Mouse (Mus musculus): ENCODE results near the gene 4930438A08Rik. TPM values are rescaled to one million over a fixed set of nuclear protein-coding genes. Genes with fewer than 3 reads are reported as not detected.

Gene 4930438A08Rik
- polyA plus RNA-seq, 1 experiment, result 0.04 TPM

- no peak for DNase-seq (ENCODE audit: low spot score)
These were observed 49.2 kb downstream of the 4930438A08Rik start for GRCm38 (mm10) chr11:58323570-58324340.

GRCm38 (mm10) chr11:58324614-58325229, 50.1 kb downstream of the 4930438A08Rik start:
- no peak for DNase-seq (ENCODE audit: low spot score)

GRCm38 (mm10) chr11:58326781-58327180, 52.2 kb downstream of the 4930438A08Rik start:
- DNase-seq (ENCODE audit: low spot score), result no peak

GRCm38 (mm10) chr11:58329906-58330275, 55.3 kb downstream of the 4930438A08Rik start:
- no peak for DNase-seq (ENCODE audit: low spot score)

- DNase-seq (ENCODE audit: low spot score), result peak; percentile 73
These were observed 55.9 kb downstream of the 4930438A08Rik start, which contains the start of the genes Zfp672 and Sh3bp5l for GRCm38 (mm10) chr11:58330276-58331148. Zfp672 (minus strand) TSS chr11:58330339. Sh3bp5l (plus strand) TSS chr11:58330724.

GRCm38 (mm10) chr11:58331149-58331495, 56.5 kb downstream of the 4930438A08Rik start:
- no peak for DNase-seq (ENCODE audit: low spot score)

- DNase-seq (ENCODE audit: low spot score), result no peak
These were observed 56.9 kb downstream of the 4930438A08Rik start for GRCm38 (mm10) chr11:58331546-58331945.

- DNase-seq (ENCODE audit: low spot score), result no peak
These were observed 60.1 kb downstream of the 4930438A08Rik start for GRCm38 (mm10) chr11:58334746-58335145.

Other genes starting within 250 kb of the 4930438A08Rik start
- not detected in 2 replicates for gene Gm12248, start 181.7 kb upstream of the 4930438A08Rik start, polyA plus RNA-seq (2012; rRNA removed)
- 68.3 and 78.0 TPM in 2 replicates for gene Cnot8, start 170.6 kb upstream of the 4930438A08Rik start, polyA plus RNA-seq (2012; rRNA removed)
- gene Gemin5, start 106.3 kb upstream of the 4930438A08Rik start, polyA plus RNA-seq (2012; rRNA removed), result 6.6 and 7.1 TPM in 2 replicates
- 50.3 and 66.3 TPM in 2 replicates for gene Mrpl22, start 103.1 kb upstream of the 4930438A08Rik start, polyA plus RNA-seq (2012; rRNA removed)
- 23.8 and 57.1 TPM in 2 replicates for gene Igtp, start 75.2 kb upstream of the 4930438A08Rik start, polyA plus RNA-seq (2012; rRNA removed)
- 22.1 and 54.2 TPM in 2 replicates for gene Irgm2, start 75.2 kb upstream of the 4930438A08Rik start, polyA plus RNA-seq (2012; rRNA removed)
- gene Zfp692, start 32.3 kb downstream of the 4930438A08Rik start, polyA plus RNA-seq (2012; rRNA removed), result 30.9 and 46.0 TPM in 2 replicates
- gene Zfp672, start 55.5 kb downstream of the 4930438A08Rik start, polyA plus RNA-seq (2012; rRNA removed), result 43.2 and 48.6 TPM in 2 replicates
- 22.0 and 23.9 TPM in 2 replicates for gene Sh3bp5l, start 55.9 kb downstream of the 4930438A08Rik start, polyA plus RNA-seq (2012; rRNA removed)
- 1.8 TPM in 2 replicates for gene Lypd8, start 104.2 kb downstream of the 4930438A08Rik start, polyA plus RNA-seq (2012; rRNA removed)
- gene 1810065E05Rik, start 146.3 kb downstream of the 4930438A08Rik start, polyA plus RNA-seq (2012; rRNA removed), result 0.07 TPM in 1 of 2 replicates, not detected in the other
- not detected in 2 replicates for gene Gm12253, start 157.8 kb downstream of the 4930438A08Rik start, polyA plus RNA-seq (2012; rRNA removed)
- not detected in 2 replicates for gene Lypd9, start 178.1 kb downstream of the 4930438A08Rik start, polyA plus RNA-seq (2012; rRNA removed)
- gene Olfr30, start 187.5 kb downstream of the 4930438A08Rik start, polyA plus RNA-seq (2012; rRNA removed), result not detected in 2 replicates
- not detected in 2 replicates for gene Olfr332, start 217.8 kb downstream of the 4930438A08Rik start, polyA plus RNA-seq (2012; rRNA removed)
- not detected in 2 replicates for gene Olfr331, start 227.8 kb downstream of the 4930438A08Rik start, polyA plus RNA-seq (2012; rRNA removed)